Mouse (Mus musculus): ENCODE results near the gene Il17ra. TPM values are rescaled to one million over a fixed set of nuclear protein-coding genes. Genes with fewer than 3 reads are reported as not detected.
A peak's percentile ranks its signal among the peaks of the same experiment; 100 is the strongest.

Il17ra gene
- total and polyA plus RNA-seq, 2 experiments from 2014 or later: 2.3 to 4.9 TPM

DNA sequence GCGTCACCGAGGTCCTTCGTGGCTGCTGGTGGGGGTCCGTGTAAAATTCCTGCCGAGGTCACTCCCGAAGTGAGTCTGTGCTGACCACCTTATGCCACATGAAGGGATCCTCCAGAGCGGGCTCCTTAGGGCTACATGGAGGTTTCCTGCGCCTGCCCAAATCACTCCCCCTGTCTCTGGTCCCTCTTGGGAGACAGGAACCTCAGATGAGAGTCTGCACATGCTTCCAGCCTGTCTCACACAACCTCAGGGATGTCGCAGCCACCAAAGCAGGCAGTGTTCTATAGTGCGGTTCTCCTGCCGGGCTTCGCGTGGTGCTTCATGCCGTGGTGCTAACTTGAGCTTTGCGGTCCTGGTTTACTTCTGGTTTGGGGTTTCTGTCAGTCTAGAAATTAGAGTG is 1.8 kb upstream of the Il17ra start:
- H3K4me2 ChIP-seq (ENCODE audit: low read depth, low read length, poor library complexity, severe bottlenecking): no peak overlapping the region
- 69% methylated on average over 15 of the region's 15 CpGs for WGBS
- H3K9me3 ChIP-seq (ENCODE audit: low read length): no peaks in the 10 kb centered on the region
- ATAC-seq (ENCODE audit: low FRiP score) (no peak), DNase-seq (ENCODE audit: low spot score) (no peak)
- H3K4me3 ChIP-seq (ENCODE audit: low read depth, low read length): no peak overlapping the region
- H3K27ac ChIP-seq (ENCODE audit: low read depth, low read length): no peak overlapping the region
- H3K4me1 ChIP-seq (ENCODE audit: insufficient read depth, low read length): no peaks in the 10 kb centered on the region
- H3K36me3 ChIP-seq (ENCODE audit: insufficient read depth, low read length): no peaks in the 10 kb centered on the region
- H3K27me3 ChIP-seq (ENCODE audit: insufficient read depth, low read length): peaks cover 15% of the 10 kb centered on the region
- TF ChIP-seq CTCF (IDR thresholded peaks at IDR 0.05): no peak
- H3K9ac ChIP-seq (replicated peaks; ENCODE audit: low read length, poor library complexity, severe bottlenecking): no peak overlapping the region

DNA sequence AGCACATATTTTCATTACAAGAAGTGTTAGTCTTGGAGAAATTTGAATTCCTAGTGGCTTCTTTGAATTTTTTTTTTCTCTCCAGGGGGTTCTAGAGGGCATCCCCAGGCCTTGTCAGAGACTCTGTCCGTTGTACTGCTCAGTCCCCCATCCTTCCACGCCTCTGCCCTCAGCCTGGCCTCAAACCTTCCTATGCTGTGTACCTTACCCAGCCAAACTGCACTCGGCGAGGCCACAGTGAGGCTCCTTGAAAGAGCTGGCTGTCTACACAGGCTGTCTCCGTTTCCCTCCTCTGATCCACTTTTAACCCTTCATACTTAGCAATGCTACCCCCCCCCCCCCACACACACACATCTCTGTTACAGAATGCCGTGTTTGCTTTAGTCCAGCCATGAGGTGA is 796 bp upstream of the Il17ra start:
- H3K4me3 ChIP-seq (ENCODE audit: low read depth, low read length): no peak overlapping the region
- no peaks in the 10 kb centered on the region for H3K4me1 ChIP-seq (ENCODE audit: insufficient read depth, low read length)
- no peak overlapping the region for H3K9ac ChIP-seq (replicated peaks; ENCODE audit: low read length, poor library complexity, severe bottlenecking)
- ATAC-seq (ENCODE audit: low FRiP score): no peak
- no peak overlapping the region for H3K27ac ChIP-seq (ENCODE audit: low read depth, low read length)
- TF ChIP-seq CTCF (IDR thresholded peaks at IDR 0.05): no peak
- no peak overlapping the region for H3K4me2 ChIP-seq (ENCODE audit: low read depth, low read length, poor library complexity, severe bottlenecking)
- no peak for DNase-seq (ENCODE audit: low spot score)
- no peaks in the 10 kb centered on the region for H3K9me3 ChIP-seq (ENCODE audit: low read length)
- H3K27me3 ChIP-seq (ENCODE audit: insufficient read depth, low read length): peaks cover 15% of the 10 kb centered on the region
- H3K36me3 ChIP-seq (ENCODE audit: insufficient read depth, low read length): no peaks in the 10 kb centered on the region
- 59% methylated on average over 6 of the region's 6 CpGs for WGBS

DNA sequence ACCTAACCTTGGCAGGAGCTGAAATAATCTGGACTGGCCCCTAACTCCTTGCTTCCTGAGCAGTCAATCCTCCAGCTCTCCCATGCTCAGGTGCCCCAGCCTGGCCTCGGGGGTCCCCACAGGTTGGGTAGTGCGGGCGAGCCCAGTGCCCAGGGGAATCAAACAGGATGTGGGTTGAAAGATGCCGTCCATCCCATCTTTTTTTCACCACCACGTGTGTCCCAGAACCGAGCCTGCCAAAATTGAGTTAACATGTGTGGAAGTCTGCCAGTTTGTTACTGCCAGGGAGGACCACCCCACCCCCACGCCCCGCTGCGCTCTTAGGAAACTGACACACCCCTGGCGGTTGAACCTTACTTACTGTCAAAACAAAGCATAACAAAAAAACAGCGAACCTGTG is 837 bp downstream of the Il17ra start:
- Histone ChIP-seq H3K27ac (ENCODE audit: low read depth, low read length) (no peak overlapping the region), H3K36me3 (ENCODE audit: insufficient read depth, low read length) (no peaks in the 10 kb centered on the region), H3K4me3 (ENCODE audit: low read depth, low read length) (peak overlapping the region; percentile 43), H3K27me3 (ENCODE audit: insufficient read depth, low read length) (peaks cover 15% of the 10 kb centered on the region), H3K4me2 (ENCODE audit: low read depth, low read length, poor library complexity, severe bottlenecking) (peak overlapping the region; percentile 49), H3K4me1 (ENCODE audit: insufficient read depth, low read length) (no peaks in the 10 kb centered on the region), H3K9ac (replicated peaks; ENCODE audit: low read length, poor library complexity, severe bottlenecking) (no peak overlapping the region), H3K9me3 (ENCODE audit: low read length) (no peaks in the 10 kb centered on the region)
- peak; percentile 11; the same call in 1 of the 2 replicates for ATAC-seq (ENCODE audit: low FRiP score)
- WGBS: 8% methylated on average over 11 of the region's 11 CpGs
- DNase-seq (ENCODE audit: low spot score): peak; percentile 38
- TF ChIP-seq CTCF (IDR thresholded peaks at IDR 0.05): no peak

DNA sequence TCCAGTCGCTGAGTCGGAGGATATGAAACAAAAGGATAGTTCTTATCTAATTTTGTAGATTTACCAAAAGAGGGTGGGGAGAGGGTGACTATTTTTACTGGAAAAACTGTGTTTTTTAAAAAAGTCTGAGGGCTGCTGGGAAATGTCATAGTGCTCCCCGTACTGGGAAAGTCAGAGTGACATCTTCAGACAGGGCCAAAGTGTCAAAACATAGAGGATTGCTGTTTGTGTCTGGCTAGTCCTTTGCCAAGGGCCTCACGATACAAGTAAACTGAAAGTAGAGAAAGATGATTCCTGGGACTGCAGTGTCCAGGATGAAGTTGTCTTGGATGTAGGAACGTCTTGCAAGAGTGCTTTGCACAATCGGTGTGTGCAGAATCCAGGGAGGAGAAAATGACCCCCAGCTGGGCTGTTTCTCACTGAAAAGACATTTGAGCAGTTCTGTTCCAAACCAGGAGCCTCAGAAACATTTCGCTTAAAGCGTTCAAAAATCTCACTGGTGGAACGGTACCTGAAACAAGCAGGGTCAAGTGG is 1.4 kb downstream of the Il17ra start:
- no peaks in the 10 kb centered on the region for H3K36me3 ChIP-seq (ENCODE audit: insufficient read depth, low read length)
- DNase-seq (ENCODE audit: low spot score) (no peak), ATAC-seq (ENCODE audit: low FRiP score) (no peak)
- no peak overlapping the region for H3K4me2 ChIP-seq (ENCODE audit: low read depth, low read length, poor library complexity, severe bottlenecking)
- H3K27me3 ChIP-seq (ENCODE audit: insufficient read depth, low read length): peaks cover 15% of the 10 kb centered on the region
- H3K4me3 ChIP-seq (ENCODE audit: low read depth, low read length): 0 out of 2 replicates have a peak overlapping the region, but pooled peaks have one; percentile 1
- no peaks in the 10 kb centered on the region for H3K4me1 ChIP-seq (ENCODE audit: insufficient read depth, low read length)
- 50% methylated on average over 9 of the region's 9 CpGs for WGBS
- H3K9me3 ChIP-seq (ENCODE audit: low read length): no peaks in the 10 kb centered on the region
- no peak overlapping the region for H3K9ac ChIP-seq (replicated peaks; ENCODE audit: low read length, poor library complexity, severe bottlenecking)
- TF ChIP-seq CTCF (IDR thresholded peaks at IDR 0.05): no peak
- H3K27ac ChIP-seq (ENCODE audit: low read depth, low read length): no peak overlapping the region

DNA sequence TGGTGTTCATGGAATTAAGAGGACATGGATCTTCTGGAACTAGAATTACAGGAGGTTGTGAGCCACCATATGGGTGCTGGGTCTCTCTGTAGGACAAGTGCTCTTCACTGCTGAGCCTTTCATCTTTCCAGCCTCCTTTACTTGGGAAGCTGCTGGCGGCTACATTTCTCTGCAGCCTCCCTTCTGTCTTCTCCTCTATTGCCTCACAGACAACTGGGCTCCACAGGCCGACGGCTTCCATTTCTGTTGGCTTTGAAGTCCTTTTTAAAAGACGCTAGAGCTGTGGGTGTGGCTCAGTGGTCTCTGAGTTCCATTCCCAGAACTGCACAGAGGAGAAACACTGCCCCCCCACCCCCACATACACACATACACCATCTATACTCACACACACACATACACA is 2.3 kb downstream of the Il17ra start:
- H3K4me3 ChIP-seq (ENCODE audit: low read depth, low read length): no peak overlapping the region
- WGBS: 41% methylated on average over 4 of the region's 4 CpGs
- TF ChIP-seq CTCF (IDR thresholded peaks at IDR 0.05): no peak
- no peak overlapping the region for H3K27ac ChIP-seq (ENCODE audit: low read depth, low read length)
- H3K4me2 ChIP-seq (ENCODE audit: low read depth, low read length, poor library complexity, severe bottlenecking): no peak overlapping the region
- peaks cover 15% of the 10 kb centered on the region for H3K27me3 ChIP-seq (ENCODE audit: insufficient read depth, low read length)
- ATAC-seq (ENCODE audit: low FRiP score) (no peak), DNase-seq (ENCODE audit: low spot score) (no peak)
- H3K9me3 ChIP-seq (ENCODE audit: low read length): no peaks in the 10 kb centered on the region
- H3K36me3 ChIP-seq (ENCODE audit: insufficient read depth, low read length): no peaks in the 10 kb centered on the region
- no peak overlapping the region for H3K9ac ChIP-seq (replicated peaks; ENCODE audit: low read length, poor library complexity, severe bottlenecking)
- H3K4me1 ChIP-seq (ENCODE audit: insufficient read depth, low read length): no peaks in the 10 kb centered on the region

DNA sequence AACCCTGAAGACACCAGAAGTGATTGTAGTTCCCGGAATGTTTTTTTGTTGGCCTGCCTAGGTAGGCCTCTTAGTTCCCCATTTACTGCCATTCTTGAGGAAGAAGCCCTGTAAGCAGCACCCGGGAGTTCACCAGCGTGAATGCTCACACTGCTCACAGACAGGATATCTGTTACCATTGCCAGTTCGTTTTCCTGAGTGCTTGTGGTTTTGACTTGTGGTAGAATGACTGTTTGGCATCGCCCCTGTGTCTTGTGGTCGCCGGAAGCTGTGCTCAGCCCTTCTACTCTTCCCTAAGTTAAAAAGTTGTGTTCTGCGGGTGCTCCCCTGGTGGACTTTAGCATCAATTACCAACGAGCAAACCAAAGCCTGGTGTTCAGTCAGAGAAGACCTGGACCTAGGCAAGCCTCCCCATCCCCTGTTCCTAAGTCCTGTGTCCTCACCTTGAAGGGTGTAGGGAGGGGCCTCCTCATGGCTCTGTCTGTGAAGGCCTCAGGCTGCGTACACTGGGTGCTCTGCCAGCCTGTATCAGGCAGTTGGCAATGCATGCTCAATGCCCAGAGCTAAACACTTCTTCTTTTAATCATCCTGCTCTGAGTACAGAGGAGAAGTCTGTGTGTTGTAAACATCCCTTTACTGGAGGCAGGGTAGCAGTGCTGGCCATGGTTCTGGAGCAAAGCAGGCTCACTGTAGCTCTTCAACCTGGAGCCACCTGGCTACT is 3.7 kb downstream of the Il17ra start:
- ATAC-seq (ENCODE audit: low FRiP score): no peak
- no peak for DNase-seq (ENCODE audit: low spot score)
- Histone ChIP-seq H3K27me3 (ENCODE audit: insufficient read depth, low read length) (peaks cover 7% of the 10 kb centered on the region; the same call in 1 of the 2 replicates), H3K27ac (ENCODE audit: low read depth, low read length) (no peak overlapping the region), H3K9ac (replicated peaks; ENCODE audit: low read length, poor library complexity, severe bottlenecking) (no peak overlapping the region), H3K4me1 (ENCODE audit: insufficient read depth, low read length) (no peaks in the 10 kb centered on the region), H3K4me3 (ENCODE audit: low read depth, low read length) (no peak overlapping the region), H3K9me3 (ENCODE audit: low read length) (no peaks in the 10 kb centered on the region), H3K4me2 (ENCODE audit: low read depth, low read length, poor library complexity, severe bottlenecking) (no peak overlapping the region), H3K36me3 (ENCODE audit: insufficient read depth, low read length) (no peaks in the 10 kb centered on the region)
- no peak for TF ChIP-seq CTCF (IDR thresholded peaks at IDR 0.05)
- WGBS: 79% methylated on average over 10 of the region's 10 CpGs
